Mouse (Mus musculus) kidney, adult 2 months (tissue): ENCODE results near the gene Ppp1r37.

Experiments
- CTCF ChIP-seq: fragments of 200-500 bp; conservative IDR thresholded peaks from 2 replicates; pipeline ENCODE4 v1.5.1; 2011; ENCODE audit warnings: low read depth, mild to moderate bottlenecking, control low read depth, low read length, moderate library complexity, mixed read lengths; ENCODE audit not compliant: insufficient read depth, insufficient read length
- POLR2A ChIP-seq: fragments of 200-500 bp; IDR thresholded peaks from one replicate; pipeline ENCODE4 v1.6.1; 2011; ENCODE audit warnings: low read depth, low read length, control low read depth

GRCm38 (mm10) chr7:19542155-19542691, 20.7 kb downstream of the Ppp1r37 start:
- no peak for TF ChIP-seq CTCF
- TF ChIP-seq POLR2A = no peak
